Mouse (Mus musculus) liver, embryonic 15.5 days (tissue): ENCODE measurements around the gene Gpr15. TPM values are rescaled to one million over a fixed set of nuclear protein-coding genes. Genes with fewer than 3 reads are reported as not detected.
A peak's percentile ranks its signal among the peaks of the same experiment; 100 is the strongest.

Experiments used
- ATAC-seq: fragments of 200-750 bp; cut with Nextera tagmentation; 2 replicates; pipeline ENCODE4 v1.8.0; 2017; ENCODE audit warnings: moderate number of reproducible peaks, mild to moderate bottlenecking, moderate library complexity; ENCODE audit not compliant: insufficient read depth
- H3K27ac ChIP-seq: fragments of 300-500 bp; sonication (generic); replicated peaks from 2 replicates; pipeline ENCODE4 v1.5.1; 2015; ENCODE audit warnings: mild to moderate bottlenecking, inconsistent platforms
- H3K27me3 ChIP-seq: fragments of 300-500 bp; sonication (generic); 2 replicates; pipeline ENCODE4 v1.6.1; 2015; ENCODE audit warnings: mild to moderate bottlenecking, inconsistent platforms
- H3K36me3 ChIP-seq: fragments of 300-500 bp; sonication (generic); replicated peaks from 2 replicates; pipeline ENCODE4 v1.6.1; 2015; ENCODE audit warnings: moderate library complexity, mild to moderate bottlenecking, inconsistent platforms
- H3K4me1 ChIP-seq: fragments of 300-500 bp; sonication (generic); replicated peaks from 2 replicates; pipeline ENCODE4 v1.6.1; 2015; ENCODE audit warnings: inconsistent platforms
- H3K4me2 ChIP-seq: fragments of 300-500 bp; sonication (generic); 2 replicates; pipeline ENCODE4 v1.6.1; 2015; ENCODE audit warnings: moderate library complexity, mild to moderate bottlenecking, inconsistent platforms
- H3K4me3 ChIP-seq: fragments of 300-500 bp; sonication (generic); replicated peaks from 2 replicates; pipeline ENCODE4 v1.5.1; 2015; ENCODE audit warnings: mild to moderate bottlenecking, inconsistent platforms
- H3K9ac ChIP-seq: fragments of 300-500 bp; sonication (generic); 2 replicates; pipeline ENCODE4 v1.6.1; 2015; ENCODE audit warnings: moderate library complexity, mild to moderate bottlenecking, inconsistent platforms
- H3K9me3 ChIP-seq: fragments of 300-500 bp; sonication (generic); replicated peaks from 2 replicates; pipeline ENCODE4 v1.6.1; 2016; ENCODE audit warnings: inconsistent platforms
- WGBS: fragments of 180-500 bp; shearing (Covaris S2); methylation state at CpG from one replicate; pipeline ENCODE4 v1.1.7; 2015; ENCODE audit warnings: mixed read lengths; ENCODE audit not compliant: insufficient replicate concordance; 5-methylcytosine and 5-hydroxymethylcytosine counted together
- polyA plus RNA-seq: library from polyadenylated mRNA; unstranded; fragments of >200 nt; fragmentation: Nextera tagmentation; extraction: Ambion mirVana; gene quantifications from 2 replicates; pipeline ENCODE4 v1.2.1, GENCODE M21; 2015

Gene Gpr15
- 0.05 and 0.12 TPM in 2 replicates for polyA plus RNA-seq

- no peak within 1 kb of the TSS for H3K4me3 ChIP-seq
- no peak for ATAC-seq
- WGBS, result 80% methylated on average over 7 of the region's 7 CpGs
These were observed at the start of gene Gpr15 for GRCm38 (mm10) chr16:58718666-58719120. TSS of gene Gpr15 (minus strand) at chr16:58719070.

GRCm38 (mm10) chr16:58763076-58763475 lies 44.2 kb upstream of the Gpr15 start, which contains the start of gene Olfr172:
TSS of gene Olfr172 (minus strand) at chr16:58763176.
- ATAC-seq, result no peak
- no peak within 1 kb of the TSS for H3K9ac ChIP-seq
- no peak within 1 kb of the TSS for H3K27ac ChIP-seq
- 55% methylated on average over 1 of the region's 1 CpGs for WGBS
- H3K9me3 ChIP-seq, result no peaks in the 10 kb centered on the region
- no peak within 1 kb of the TSS for H3K4me3 ChIP-seq
- H3K4me1 ChIP-seq, result no peaks in the 10 kb centered on the region
- H3K4me2 ChIP-seq, result no peak within 1 kb of the TSS
- no peaks in the 10 kb centered on the region for H3K36me3 ChIP-seq
- H3K27me3 ChIP-seq, result no peaks in the 10 kb centered on the region

More at GRCm38 (mm10) chr16:58718666-58719120, at the start of gene Gpr15:
- H3K9ac ChIP-seq, result no peak within 1 kb of the TSS
- H3K27ac ChIP-seq, result no peak within 1 kb of the TSS
- peaks cover 5% of the 10 kb centered on the region; the same call in 1 of the 2 replicates for H3K27me3 ChIP-seq
- H3K9me3 ChIP-seq, result no peaks in the 10 kb centered on the region
- no peaks in the 10 kb centered on the region for H3K36me3 ChIP-seq
- no peaks in the 10 kb centered on the region for H3K4me1 ChIP-seq
- no peak within 1 kb of the TSS for H3K4me2 ChIP-seq

GRCm38 (mm10) chr16:58756191-58756590 lies 37.3 kb upstream of the Gpr15 start:
- H3K36me3 ChIP-seq, result no peaks in the 10 kb centered on the region
- no peak for ATAC-seq
- no peak overlapping the region for H3K9ac ChIP-seq
- H3K4me3 ChIP-seq, result no peak overlapping the region
- no peaks in the 10 kb centered on the region for H3K27me3 ChIP-seq
- no peak overlapping the region for H3K4me2 ChIP-seq
- no peaks in the 10 kb centered on the region for H3K9me3 ChIP-seq
- no peak overlapping the region for H3K27ac ChIP-seq
- no peaks in the 10 kb centered on the region for H3K4me1 ChIP-seq

- H3K27ac ChIP-seq, result no peak overlapping the region
- H3K36me3 ChIP-seq, result no peaks in the 10 kb centered on the region
- H3K4me1 ChIP-seq, result no peaks in the 10 kb centered on the region
- 14% methylated on average over 1 of the region's 1 CpGs for WGBS
- no peak for ATAC-seq
- H3K9ac ChIP-seq, result no peak overlapping the region
- no peaks in the 10 kb centered on the region for H3K9me3 ChIP-seq
- no peak overlapping the region for H3K4me2 ChIP-seq
- H3K27me3 ChIP-seq, result no peaks in the 10 kb centered on the region
- H3K4me3 ChIP-seq, result no peak overlapping the region
These were observed 32.4 kb upstream of the Gpr15 start for GRCm38 (mm10) chr16:58751314-58751713.

GRCm38 (mm10) chr16:58746715-58747114 lies 27.8 kb upstream of the Gpr15 start:
- Histone ChIP-seq H3K4me3 (no peak overlapping the region), H3K4me2 (no peak overlapping the region), H3K27ac (no peak overlapping the region), H3K9me3 (no peaks in the 10 kb centered on the region), H3K9ac (no peak overlapping the region), H3K4me1 (no peaks in the 10 kb centered on the region), H3K36me3 (no peaks in the 10 kb centered on the region), H3K27me3 (no peaks in the 10 kb centered on the region)
- WGBS, result 60% methylated on average over 4 of the region's 4 CpGs
- no peak for ATAC-seq

GRCm38 (mm10) chr16:58740751-58741150 lies 21.9 kb upstream of the Gpr15 start:
- Histone ChIP-seq H3K27me3 (no peaks in the 10 kb centered on the region), H3K4me3 (no peak overlapping the region), H3K36me3 (no peaks in the 10 kb centered on the region), H3K9me3 (no peaks in the 10 kb centered on the region), H3K4me2 (no peak overlapping the region), H3K9ac (no peak overlapping the region), H3K27ac (no peak overlapping the region), H3K4me1 (peaks cover 9% of the 10 kb centered on the region)
- ATAC-seq, result no peak
- 72% methylated on average over 5 of the region's 5 CpGs for WGBS

GRCm38 (mm10) chr16:58738800-58739199 lies 19.9 kb upstream of the Gpr15 start:
- 57% methylated on average over 1 of the region's 1 CpGs for WGBS

GRCm38 (mm10) chr16:58738205-58738604 lies 19.3 kb upstream of the Gpr15 start:
- Histone ChIP-seq H3K27me3 (no peaks in the 10 kb centered on the region), H3K4me2 (no peak overlapping the region), H3K27ac (no peak overlapping the region), H3K36me3 (0 out of 2 replicates have a peak, but pooled peaks cover 11% of the 10 kb centered on the region), H3K4me1 (peaks cover 9% of the 10 kb centered on the region), H3K9me3 (no peaks in the 10 kb centered on the region), H3K4me3 (no peak overlapping the region), H3K9ac (no peak overlapping the region)
- 60% methylated on average over 4 of the region's 4 CpGs for WGBS
- ATAC-seq, result no peak

More at GRCm38 (mm10) chr16:58738800-58739199, 19.9 kb upstream of the Gpr15 start:
- ATAC-seq, result no peak
- no peak overlapping the region for H3K27ac ChIP-seq
- no peak overlapping the region for H3K4me2 ChIP-seq
- H3K9ac ChIP-seq, result no peak overlapping the region
- peaks cover 9% of the 10 kb centered on the region for H3K4me1 ChIP-seq
- H3K9me3 ChIP-seq, result no peaks in the 10 kb centered on the region
- H3K36me3 ChIP-seq, result 0 out of 2 replicates have a peak, but pooled peaks cover 10% of the 10 kb centered on the region
- no peaks in the 10 kb centered on the region for H3K27me3 ChIP-seq
- H3K4me3 ChIP-seq, result no peak overlapping the region

GRCm38 (mm10) chr16:58728176-58728671 lies 9.4 kb upstream of the Gpr15 start:
- H3K4me2 ChIP-seq, result peak overlapping the region; percentile 88
- H3K4me1 ChIP-seq, result peaks cover 13% of the 10 kb centered on the region
- H3K9me3 ChIP-seq, result no peaks in the 10 kb centered on the region
- H3K27me3 ChIP-seq, result no peaks in the 10 kb centered on the region
- peak overlapping the region; percentile 86 for H3K4me3 ChIP-seq
- peak overlapping the region; percentile 79 for H3K27ac ChIP-seq
- ATAC-seq, result peak; percentile 92
- WGBS, result under 1% methylated on average over 27 of the region's 31 CpGs
- peaks cover 34% of the 10 kb centered on the region for H3K36me3 ChIP-seq
- H3K9ac ChIP-seq, result peak overlapping the region; percentile 74

- H3K27ac ChIP-seq, result peak within 1 kb of the TSS; percentile 79
- peak within 1 kb of the TSS; percentile 74 for H3K9ac ChIP-seq
- peak within 1 kb of the TSS; percentile 88 for H3K4me2 ChIP-seq
- H3K9me3 ChIP-seq, result no peaks in the 10 kb centered on the region
- H3K36me3 ChIP-seq, result peaks cover 29% of the 10 kb centered on the region
- peak within 1 kb of the TSS; percentile 86 for H3K4me3 ChIP-seq
- H3K27me3 ChIP-seq, result no peaks in the 10 kb centered on the region
- WGBS, result 2% methylated on average over 35 of the region's 35 CpGs
- peak; percentile 100 for ATAC-seq
- H3K4me1 ChIP-seq, result peaks cover 13% of the 10 kb centered on the region
These were observed 8.7 kb upstream of the Gpr15 start, which contains the start of gene Cldnd1 for GRCm38 (mm10) chr16:58727477-58728131. TSS of gene Cldnd1 (plus strand) at chr16:58727910.

- Histone ChIP-seq H3K9ac (no peak overlapping the region; the same call in 1 of the 2 replicates), H3K27ac (no peak overlapping the region), H3K27me3 (no peaks in the 10 kb centered on the region), H3K9me3 (no peaks in the 10 kb centered on the region), H3K4me1 (peaks cover 13% of the 10 kb centered on the region), H3K36me3 (peaks cover 22% of the 10 kb centered on the region), H3K4me2 (peak overlapping the region; percentile 88), H3K4me3 (peak overlapping the region; percentile 86; the same call in 1 of the 2 replicates)
- WGBS, result 66% methylated on average over 11 of the region's 11 CpGs
- no peak for ATAC-seq
These were observed 8.0 kb upstream of the Gpr15 start for GRCm38 (mm10) chr16:58726680-58727476.
